Comparison of ENCODE assay signal across 8 mouse cellular contexts in genomic region chr11:101315665-101316500, GRCm38 (mm10). TPM values are rescaled to one million over a fixed set of nuclear protein-coding genes. Genes with fewer than 3 reads are reported as not detected.
DNase-seq lines count a peak whose midpoint lies in the region; ATAC-seq and TF ChIP-seq lines count a peak whose summit lies in the region.

Gene Psme3 (plus strand): TSS chr11:101316213.

- TF ChIP-seq POLR2A in MEL (IDR thresholded peaks at IDR 0.05; ENCODE audit: control insufficient read depth in 1 of 2, insufficient read depth in 1 of 2, low read depth in 1 of 2, low read length in 2 of 2, poor library complexity in 1 of 2) = peak; percentile 89 to 90
- TF ChIP-seq POLR2A in cerebellum, adult 2 months (IDR thresholded peaks at IDR 0.05; ENCODE audit: borderline replicate concordance, insufficient read depth, low read length) = peak; percentile 74

- peak; percentile 97 for TF ChIP-seq EP300 in MEL (IDR thresholded peaks at IDR 0.05; ENCODE audit: low read depth in 1 of 2, low read length in 2 of 2)

- no peak for TF ChIP-seq RAD21 in MEL (IDR thresholded peaks at IDR 0.05; ENCODE audit: low read depth, low read length)

- H3K27ac ChIP-seq in MEL (ENCODE audit: control insufficient read depth, low read depth, low read length) = peak within 1 kb of the TSS; percentile 100
- peak within 1 kb of the TSS; percentile 61; the same call in 1 of the 2 replicates for H3K27ac ChIP-seq in cerebellum, adult 2 months (ENCODE audit: insufficient read depth, low read length)
- H3K27ac ChIP-seq in lung, embryonic 16.5 days (ENCODE audit: low read length) = peak within 1 kb of the TSS; percentile 51

- H3K27me3 ChIP-seq in MEL (ENCODE audit: control insufficient read depth in 1 of 2, insufficient read depth in 2 of 2, low read length in 2 of 2) = no peaks in the 10 kb centered on the region
- H3K27me3 ChIP-seq in cerebellum, adult 2 months (ENCODE audit: control insufficient read depth, insufficient read depth, low read length) = no peaks in the 10 kb centered on the region
- no peaks in the 10 kb centered on the region for H3K27me3 ChIP-seq in lung, embryonic 16.5 days (ENCODE audit: control insufficient read depth, insufficient read depth, low read depth, low read length)

- peak within 1 kb of the TSS; percentile 82 for H3K4me2 ChIP-seq in lung, embryonic 16.5 days (ENCODE audit: low read depth, low read length)

- peaks cover 22 to 31% of the 10 kb centered on the region in 2 experiments for H3K4me1 ChIP-seq in MEL (ENCODE audit: control insufficient read depth in 1 of 2, insufficient read depth in 2 of 2, low read length in 2 of 2)
- no peaks in the 10 kb centered on the region for H3K4me1 ChIP-seq in cerebellum, adult 2 months (ENCODE audit: control insufficient read depth, insufficient read depth, low read length)
- peaks cover 11% of the 10 kb centered on the region for H3K4me1 ChIP-seq in lung, embryonic 16.5 days (replicated peaks; ENCODE audit: control insufficient read depth, insufficient read depth, low read length)

- peak within 1 kb of the TSS; percentile 97 for H3K9ac ChIP-seq in MEL (ENCODE audit: control insufficient read depth, low read depth, low read length, poor library complexity, severe bottlenecking)
- H3K9ac ChIP-seq in lung, embryonic 16.5 days (ENCODE audit: low read length) = peak within 1 kb of the TSS; percentile 86

- H3K4me3 ChIP-seq in MEL (ENCODE audit: control insufficient read depth in 1 of 2, insufficient read depth in 1 of 2, low read depth in 2 of 2, low read length in 2 of 2) = peak within 1 kb of the TSS; percentile 94 to 96
- peak within 1 kb of the TSS; percentile 91 for H3K4me3 ChIP-seq in cerebellum, adult 2 months (replicated peaks; ENCODE audit: insufficient read depth, low read depth, low read length)
- H3K4me3 ChIP-seq in lung, embryonic 16.5 days (ENCODE audit: low read length) = peak within 1 kb of the TSS; percentile 72

- H3K79me2 ChIP-seq in MEL (ENCODE audit: control insufficient read depth, insufficient read depth, low read length, poor library complexity) = peaks cover 33% of the 10 kb centered on the region

- ATAC-seq in hematopoietic stem cell, adult 5-6 weeks (replicated peaks in 1 of 2; ENCODE audit: insufficient read depth in 1 of 2, low FRiP score in 2 of 2, low TSS enrichment in 1 of 2, low read depth in 1 of 2, poor library complexity in 2 of 2, severe bottlenecking in 2 of 2) = peak; percentile 85 to 87
- peak; percentile 93 for ATAC-seq in lung, embryonic 16.5 days (ENCODE audit: low read depth)

- under 1% methylated on average over 62 of the region's 62 CpGs for WGBS in cerebellum, adult 2 months
- under 1% methylated on average over 55 of the region's 62 CpGs for WGBS in lung, embryonic 16.5 days

- 0 out of 6 replicates have a peak, but pooled peaks of 1 of the 3 experiments have one; percentile 7 for TF ChIP-seq CTCF in MEL (IDR thresholded peaks at IDR 0.05 in 2 of 3, conservative IDR thresholded peaks at IDR 0.05 in 1 of 3; ENCODE audit: control insufficient read depth in 1 of 3, insufficient read depth in 1 of 3, low read depth in 2 of 3, low read length in 3 of 3, poor library complexity in 1 of 3, severe bottlenecking in 1 of 3)
- no peak for TF ChIP-seq CTCF in cerebellum, adult 2 months (IDR thresholded peaks at IDR 0.05; ENCODE audit: borderline replicate concordance, insufficient read depth, low read depth, low read length)

- DNase-seq in MEL (ENCODE audit: low read depth, low spot score) = peak; percentile 99
- DNase-seq in cerebellum, adult 2 months = peak; percentile 94 to 96
- peak; percentile 90 for DNase-seq in forelimb bud, embryonic 11.5 days (ENCODE audit: low read depth, low spot score)
- peak; percentile 93 for DNase-seq in layer of hippocampus, adult 9-10 months (ENCODE audit: low spot score)
- DNase-seq in ovary, postnatal 10 days (ENCODE audit: low spot score) = peak; percentile 87
- DNase-seq in thymus, postnatal 10 days (ENCODE audit: low spot score in 2 of 2) = peak; percentile 82 to 85

- peaks cover 30 to 48% of the 10 kb centered on the region in 2 experiments for H3K36me3 ChIP-seq in MEL (ENCODE audit: control insufficient read depth in 1 of 2, insufficient read depth in 2 of 2, low read length in 2 of 2)
- H3K36me3 ChIP-seq in lung, embryonic 16.5 days (ENCODE audit: control insufficient read depth, insufficient read depth, low read length) = peaks cover 23% of the 10 kb centered on the region

- H3K9me3 ChIP-seq in MEL (replicated peaks; ENCODE audit: insufficient read depth, low read length) = no peaks in the 10 kb centered on the region
- H3K9me3 ChIP-seq in lung, embryonic 16.5 days (ENCODE audit: control insufficient read depth, low read length) = no peaks in the 10 kb centered on the region

TF ChIP-seq in MEL, 35 proteins besides CTCF, POLR2A, EP300 and RAD21:
- peak; percentile 93 for TF ChIP-seq RCOR1 (IDR thresholded peaks at IDR 0.05; ENCODE audit: low read depth, low read length)
- peak; percentile 38; the same call in 1 of the 2 replicates for TF ChIP-seq MEF2A (IDR thresholded peaks at IDR 0.05; ENCODE audit: extremely low read depth, insufficient replicate concordance, low read depth, low read length, poor library complexity, severe bottlenecking)
- peak; percentile 90 for TF ChIP-seq USF1 (IDR thresholded peaks at IDR 0.05; ENCODE audit: low read depth, low read length)
- TF ChIP-seq JUND (IDR thresholded peaks at IDR 0.05; ENCODE audit: low read depth, low read length) = no peak; the same call in 1 of the 2 replicates
- TF ChIP-seq ZC3H11A (IDR thresholded peaks at IDR 0.05; ENCODE audit: low read depth, low read length) = no peak
- peak; percentile 99 for TF ChIP-seq MXI1 (IDR thresholded peaks at IDR 0.05; ENCODE audit: low read depth, low read length)
- peak; percentile 97 for TF ChIP-seq GATA1 (IDR thresholded peaks at IDR 0.05; ENCODE audit: low read depth, low read length)
- peak; percentile 70 for TF ChIP-seq MYB (IDR thresholded peaks at IDR 0.05; ENCODE audit: low read depth, low read length)
- TF ChIP-seq CHD2 (IDR thresholded peaks at IDR 0.05; ENCODE audit: low read length) = no peak
- TF ChIP-seq NELFE (IDR thresholded peaks at IDR 0.05; ENCODE audit: low read depth, low read length) = peak; percentile 90
- 0 out of 4 replicates have a peak, but pooled peaks of 1 of the 2 experiments have one; percentile 23 for TF ChIP-seq USF2 (IDR thresholded peaks at IDR 0.05; ENCODE audit: borderline replicate concordance in 1 of 2, insufficient read depth in 1 of 2, low read depth in 1 of 2, low read length in 2 of 2)
- TF ChIP-seq POLR2AphosphoS5 (IDR thresholded peaks at IDR 0.05; ENCODE audit: borderline replicate concordance, low read depth, low read length) = 0 out of 2 replicates have a peak, but pooled peaks have one; percentile 59
- TF ChIP-seq ETS1 (IDR thresholded peaks at IDR 0.05; ENCODE audit: low read depth, low read length) = peak; percentile 86
- peak; percentile 44; the same call in 1 of the 2 replicates for TF ChIP-seq CHD1 (IDR thresholded peaks at IDR 0.05; ENCODE audit: low read depth, low read length)
- TF ChIP-seq KAT2A (conservative IDR thresholded peaks at IDR 0.05; ENCODE audit: low read depth, low read length) = peak; percentile 64; the same call in 1 of the 2 replicates
- peak; percentile 60 for TF ChIP-seq TBP (IDR thresholded peaks at IDR 0.05; ENCODE audit: low read depth, low read length)
- TF ChIP-seq GABPA (IDR thresholded peaks at IDR 0.05; ENCODE audit: low read depth, low read length) = no peak
- TF ChIP-seq ZMIZ1 (IDR thresholded peaks at IDR 0.05; ENCODE audit: low read depth, low read length) = no peak; the same call in none of the 2 replicates
- TF ChIP-seq MYC (IDR thresholded peaks at IDR 0.05; ENCODE audit: low read depth, low read length) = peak; percentile 100
- TF ChIP-seq MAFK (IDR thresholded peaks at IDR 0.05; ENCODE audit: borderline replicate concordance, low read depth, low read length) = peak; percentile 59; the same call in 1 of the 2 replicates
- peak; percentile 86 for TF ChIP-seq E2F4 (IDR thresholded peaks at IDR 0.05; ENCODE audit: borderline replicate concordance, low read depth, low read length)
- TF ChIP-seq MAZ (IDR thresholded peaks at IDR 0.05; ENCODE audit: low read depth, low read length) = peak; percentile 78
- TF ChIP-seq SMC3 (IDR thresholded peaks at IDR 0.05; ENCODE audit: low read depth, low read length) = no peak
- peak; percentile 99 for TF ChIP-seq MAX (IDR thresholded peaks at IDR 0.05; ENCODE audit: low read length)
- TF ChIP-seq POLR2AphosphoS2 (IDR thresholded peaks at IDR 0.05; ENCODE audit: low read length) = peak; percentile 89
- TF ChIP-seq BHLHE40 (IDR thresholded peaks at IDR 0.05; ENCODE audit: borderline replicate concordance, low read depth, low read length) = peak; percentile 96
- peak; percentile 87 for TF ChIP-seq HCFC1 (IDR thresholded peaks at IDR 0.05; ENCODE audit: low read depth, low read length)
- peak; percentile 74 for TF ChIP-seq NRF1 (IDR thresholded peaks at IDR 0.05; ENCODE audit: insufficient read depth, low read depth, low read length, poor library complexity, severe bottlenecking)
- TF ChIP-seq TCF12 (IDR thresholded peaks at IDR 0.05; ENCODE audit: low read depth, low read length) = peak; percentile 97
- TF ChIP-seq SIN3A (IDR thresholded peaks at IDR 0.05; ENCODE audit: low read length) = peak; percentile 96
- TF ChIP-seq ZKSCAN1 (IDR thresholded peaks at IDR 0.05; ENCODE audit: low read depth, low read length) = no peak
- TF ChIP-seq UBTF (IDR thresholded peaks at IDR 0.05; ENCODE audit: borderline replicate concordance, insufficient read depth, low read depth, low read length) = peak; percentile 68; the same call in 1 of the 2 replicates
- no peak for TF ChIP-seq ZNF384 (IDR thresholded peaks at IDR 0.05; ENCODE audit: low read depth, low read length)
- peak; percentile 74 for TF ChIP-seq ELF1 (IDR thresholded peaks at IDR 0.05; ENCODE audit: low read depth, low read length)
- TF ChIP-seq TAL1 (IDR thresholded peaks at IDR 0.05; ENCODE audit: low read length) = peak; percentile 96
TF ChIP-seq in MEL: peak in this region for 27.

RNA-seq across cellular contexts. Expression of gene Psme3, which starts in this region (rescaled TPM):
- total RNA-seq in MEL (2012; rRNA removed) = 129 and 139 TPM in 2 replicates
- polyA plus RNA-seq in MEL (2012; ENCODE audit: insufficient read depth in 1 of 2, insufficient read length in 2 of 2, low read depth in 1 of 2, low replicate concordance in 2 of 2, missing spikeins in 1 of 2) = 100 to 1,000 TPM; 369 to 446 TPM
- polyA plus RNA-seq in cerebellum, adult 2 months (2012; rRNA removed) = 98.4 and 100 TPM in 2 replicates
- 101 and 128 TPM in 2 replicates for total RNA-seq in hematopoietic stem cell, adult 5-6 weeks (2017)
- 94.0 and 101 TPM in 2 replicates for polyA plus RNA-seq in lung, embryonic 16.5 days (2015; fragmentation: Nextera tagmentation; extraction: Ambion mirVana)

Comparison
In these comparisons a context has a peak if more than half of its experiments do, and no peak if none do; other contexts are left out.
1. Peak in every context shown above with its lines: DNase-seq, ATAC-seq, H3K4me3 ChIP-seq and H3K27ac ChIP-seq.